Mouse (Mus musculus) embryo, embryonic 9.5 days (tissue): ENCODE measurements around the gene Trak1.

Experiments
- DNase-seq: peaks from one replicate; pipeline ENCODE4 v3.0.0-alpha.2; 2017; ENCODE audit errors: extremely low spot score

Trak1 gene

DNA sequence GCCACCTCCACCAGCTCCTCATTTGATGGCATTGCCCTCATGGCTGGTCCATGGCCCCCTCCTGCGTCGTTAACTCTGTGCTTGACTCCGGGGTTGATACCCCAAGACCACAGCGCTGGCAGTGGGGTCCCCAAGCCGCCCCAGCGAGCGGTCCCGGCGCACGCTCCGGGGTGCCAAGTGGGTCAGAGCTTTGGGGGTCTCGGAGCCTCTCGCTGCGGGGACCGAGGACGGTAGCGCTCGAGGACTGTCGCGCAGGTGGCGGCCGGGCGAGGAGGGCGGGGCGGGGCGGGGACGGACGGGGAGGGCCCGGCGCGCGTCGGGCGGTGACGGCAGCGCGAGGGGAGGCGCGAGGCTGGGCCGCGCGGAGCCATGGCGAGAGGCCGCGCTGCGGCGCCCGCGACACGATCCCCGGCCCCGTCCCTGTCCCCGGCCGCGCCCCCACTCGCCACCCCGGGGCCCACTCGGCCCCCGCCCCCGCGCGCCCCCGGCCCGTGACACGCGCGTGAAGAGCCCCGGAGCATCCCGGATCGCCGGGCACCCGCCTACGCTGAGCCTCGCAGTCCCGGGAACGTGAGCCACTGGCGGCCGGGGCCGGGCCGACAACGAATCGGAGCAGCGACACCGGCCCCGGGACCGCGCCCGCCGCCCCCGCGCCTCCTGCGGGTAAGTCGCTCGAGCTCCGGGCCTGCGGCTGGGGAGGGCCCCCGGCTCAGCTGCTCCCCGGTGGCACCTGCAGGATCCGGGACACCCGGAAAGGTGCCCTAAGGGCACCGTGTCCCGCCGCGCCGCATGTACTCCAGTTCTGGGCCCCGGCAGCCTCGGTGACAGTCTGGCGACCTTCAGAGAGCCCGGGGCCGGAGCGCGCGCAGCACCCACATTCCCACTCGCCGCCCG lies at the start of gene Trak1:
TSS of gene Trak1 (plus strand) at position 332 of the 894 bp plus-strand sequence.
- peak; percentile 71 for DNase-seq

DNA sequence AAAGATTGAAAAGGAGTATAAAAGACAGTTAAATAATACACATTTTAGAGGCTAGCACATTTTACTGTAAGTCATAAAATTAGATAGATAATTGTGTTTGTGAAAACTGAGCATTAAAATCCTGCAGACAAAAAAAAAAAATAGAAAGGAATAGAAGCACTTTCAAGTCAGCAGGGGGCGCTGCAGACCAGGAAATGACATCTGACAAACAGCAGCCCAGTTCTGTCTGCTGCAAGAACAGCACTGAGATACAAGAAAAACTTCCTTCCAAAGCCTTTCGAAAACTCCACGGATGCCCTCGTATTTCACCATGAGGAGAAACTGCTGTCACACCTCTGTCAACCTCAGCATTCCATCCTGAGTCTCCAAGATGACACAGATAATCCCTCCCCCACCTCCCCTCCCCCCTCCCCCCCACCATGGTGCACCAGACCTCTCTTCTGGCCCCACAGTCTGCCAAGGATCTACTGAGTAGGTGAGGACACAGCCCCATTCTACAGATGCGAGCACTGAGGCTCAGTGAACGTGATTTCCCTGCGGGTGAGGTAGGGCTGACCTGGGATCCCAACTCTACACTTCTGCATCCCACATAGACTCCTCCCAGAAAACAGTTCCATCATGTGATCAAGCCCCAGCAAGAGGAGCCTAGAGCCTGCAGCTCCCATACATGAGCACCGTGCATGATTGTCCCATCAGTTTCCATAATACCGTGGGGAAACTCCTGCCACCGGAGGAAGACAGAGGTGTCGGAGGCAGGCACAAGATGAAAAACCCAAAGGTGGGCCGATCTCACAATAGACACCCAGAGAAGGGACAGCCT lies 49.1 kb upstream of the Trak1 start:
- DNase-seq, result peak; percentile 80

DNA sequence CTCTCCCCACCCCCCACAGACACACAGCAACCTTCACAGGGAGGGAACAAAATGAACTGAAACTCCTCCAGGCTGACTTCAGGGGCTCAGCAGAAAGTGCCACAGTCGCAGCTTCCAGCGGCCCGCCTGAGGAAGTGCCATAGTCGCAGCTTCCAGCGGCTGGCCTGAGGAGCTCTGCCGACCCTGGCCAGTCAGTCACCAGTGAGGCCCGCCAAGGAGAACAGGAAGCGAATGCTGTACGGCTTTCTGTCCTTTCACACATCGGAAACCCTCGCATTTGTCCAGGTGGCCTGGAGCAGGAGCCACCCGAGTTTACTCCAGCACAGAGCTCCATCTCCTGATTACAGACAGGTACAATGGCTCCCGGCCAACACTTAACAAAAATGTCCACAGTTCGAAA lies 47.5 kb upstream of the Trak1 start:
- DNase-seq, result no peak

DNA sequence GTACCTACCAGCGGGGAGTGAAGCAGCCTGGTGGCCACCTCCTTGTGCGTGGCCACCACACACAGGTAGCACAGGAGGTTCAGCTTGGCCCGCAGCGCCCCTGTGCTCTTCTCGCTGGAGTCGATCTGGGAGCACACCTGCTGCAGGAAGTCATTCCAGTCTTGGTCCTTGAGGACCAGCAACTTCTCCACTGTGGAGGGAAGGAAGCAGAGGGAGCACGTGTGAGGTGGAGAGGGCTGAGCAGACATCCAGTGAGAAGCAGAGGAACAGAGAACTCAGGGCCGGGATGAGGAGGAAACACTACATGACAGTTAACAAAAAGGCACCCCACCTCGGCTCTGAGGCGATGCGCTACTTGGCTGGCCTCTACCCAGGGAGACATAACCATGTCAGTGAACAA lies 46.4 kb upstream of the Trak1 start:
- no peak for DNase-seq

DNA sequence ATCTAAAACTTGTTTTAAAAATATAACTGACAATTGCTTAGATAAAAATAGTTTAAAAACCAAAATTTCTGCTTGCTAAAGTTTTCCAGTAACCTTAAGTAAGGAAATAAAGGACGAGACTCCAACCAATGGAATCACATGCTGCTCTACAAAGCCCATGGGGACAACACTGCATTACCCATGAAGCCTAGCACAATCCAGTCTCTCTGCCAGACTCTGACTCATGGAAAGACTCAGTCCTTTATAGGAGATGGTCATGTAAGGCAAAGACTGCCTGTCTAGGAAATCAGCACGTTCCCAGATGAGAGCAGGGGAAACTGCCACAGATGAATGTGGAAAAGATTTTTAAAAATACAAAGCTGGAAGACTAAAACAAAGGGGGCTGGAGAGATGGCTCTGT lies 43.3 kb upstream of the Trak1 start:
- DNase-seq, result no peak

DNA sequence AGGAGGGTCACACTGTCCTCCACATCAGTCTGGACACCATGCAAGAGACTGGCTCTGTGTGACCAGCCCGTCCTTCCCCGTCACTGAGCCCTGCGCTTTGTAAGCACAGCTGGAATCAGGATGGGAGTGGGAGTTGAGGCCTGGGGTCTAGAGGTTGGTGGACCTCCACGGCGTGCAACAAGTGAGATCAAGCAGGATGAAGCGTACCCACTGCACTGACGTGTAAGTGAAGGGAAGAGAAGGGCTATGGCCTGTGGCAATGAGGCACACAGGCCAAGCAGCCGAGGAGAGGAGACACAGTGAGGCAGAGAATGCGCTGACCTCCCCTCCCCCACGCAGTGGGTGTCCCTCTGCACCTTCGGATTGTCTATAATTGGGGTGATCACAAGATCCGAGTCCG lies 42.5 kb upstream of the Trak1 start:
- no peak for DNase-seq

DNA sequence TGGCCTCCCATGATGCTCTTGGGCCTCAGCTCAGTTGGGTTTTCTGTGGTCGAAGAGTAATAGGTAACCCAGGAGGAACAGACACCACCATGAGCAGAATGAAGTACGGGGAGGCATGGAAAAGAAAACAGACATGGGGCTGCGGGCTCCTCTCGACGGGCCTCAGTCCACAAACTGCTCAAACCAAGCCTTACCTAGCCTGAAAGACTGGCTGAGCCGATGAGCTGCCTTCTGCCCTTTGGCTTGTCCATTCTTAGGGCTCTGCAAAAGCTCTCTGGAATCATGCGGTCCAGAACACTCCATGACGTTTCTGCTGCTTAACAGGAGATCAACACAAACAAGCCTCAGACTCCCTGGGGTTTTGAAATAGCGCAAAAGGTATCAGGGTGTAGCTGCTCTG lies 40.2 kb upstream of the Trak1 start:
- no peak for DNase-seq

DNA sequence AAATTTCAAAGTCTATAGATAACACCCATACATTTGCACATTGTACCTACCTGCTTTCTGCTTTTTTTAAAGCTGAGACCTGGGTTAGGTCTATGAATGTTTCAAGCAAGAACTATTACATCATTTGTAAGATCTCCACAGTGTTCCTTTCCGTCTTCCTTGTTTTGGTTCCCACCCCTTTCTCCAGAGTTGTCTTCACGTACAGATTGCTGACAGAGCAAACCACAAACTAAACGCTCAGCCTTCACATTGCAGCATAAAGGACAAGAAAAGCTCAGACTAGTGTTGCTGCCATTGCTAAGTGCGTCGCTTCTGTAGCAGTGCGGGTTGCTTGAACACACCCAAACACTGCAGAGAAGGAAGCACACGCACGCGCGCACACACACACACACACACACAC lies 32.0 kb upstream of the Trak1 start:
- DNase-seq, result no peak

DNA sequence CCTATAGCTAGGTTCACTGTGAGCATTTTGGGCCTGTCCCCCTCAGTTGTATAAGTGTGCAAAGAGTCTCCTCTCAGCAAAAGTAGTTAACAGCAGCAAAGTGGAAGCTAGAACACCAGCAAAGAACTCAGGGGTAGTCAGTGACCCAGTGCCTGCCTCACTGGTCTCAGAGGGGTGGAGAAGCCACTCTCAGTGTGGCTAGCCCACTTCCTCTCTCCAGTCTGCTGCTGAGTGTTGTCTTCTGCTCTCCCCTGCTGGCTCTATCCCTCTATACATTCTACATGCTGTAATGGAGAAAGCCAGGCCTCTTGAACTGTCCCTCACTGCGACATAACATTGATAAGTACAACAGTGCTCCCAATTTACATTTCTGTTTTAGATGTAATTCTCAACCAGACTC lies 26.2 kb upstream of the Trak1 start:
- DNase-seq, result no peak

DNA sequence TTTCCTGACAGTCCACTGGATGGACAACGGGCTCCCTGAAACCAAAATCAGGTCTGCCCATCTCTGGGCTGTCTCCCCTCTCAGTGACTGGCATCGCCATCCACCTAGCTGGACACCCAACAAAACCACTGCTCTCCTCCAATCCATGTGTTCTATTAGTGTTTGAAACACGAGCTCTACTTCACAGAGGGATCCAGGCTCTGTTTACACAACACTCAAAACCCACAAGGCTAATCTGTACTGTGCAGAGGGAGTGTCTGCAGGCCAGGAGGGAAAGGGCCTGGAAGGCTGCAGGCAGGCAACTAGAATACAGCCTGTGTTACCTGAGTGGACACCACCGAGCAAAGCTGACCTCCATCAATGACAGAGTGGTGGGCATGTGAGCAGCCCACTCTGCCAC lies 25.7 kb upstream of the Trak1 start:
- DNase-seq, result no peak

DNA sequence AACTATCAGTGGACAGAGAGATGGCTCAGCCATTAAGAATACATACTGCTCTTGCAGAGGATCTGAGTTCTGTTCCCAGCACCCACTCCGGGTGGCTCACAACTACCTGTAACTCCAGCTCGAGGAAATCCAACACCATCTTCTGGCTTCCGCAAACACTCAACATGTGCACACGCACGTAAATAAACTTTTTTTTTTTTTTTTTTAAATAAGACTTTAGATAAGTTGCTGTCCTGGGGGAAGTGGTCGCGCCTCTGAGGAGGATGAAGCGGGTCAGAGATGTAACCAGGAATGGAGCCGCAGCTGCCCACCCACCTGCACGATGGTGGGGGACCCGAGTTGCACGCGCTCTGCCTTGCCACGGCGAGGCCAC lies 20.6 kb upstream of the Trak1 start:
- DNase-seq, result no peak

DNA sequence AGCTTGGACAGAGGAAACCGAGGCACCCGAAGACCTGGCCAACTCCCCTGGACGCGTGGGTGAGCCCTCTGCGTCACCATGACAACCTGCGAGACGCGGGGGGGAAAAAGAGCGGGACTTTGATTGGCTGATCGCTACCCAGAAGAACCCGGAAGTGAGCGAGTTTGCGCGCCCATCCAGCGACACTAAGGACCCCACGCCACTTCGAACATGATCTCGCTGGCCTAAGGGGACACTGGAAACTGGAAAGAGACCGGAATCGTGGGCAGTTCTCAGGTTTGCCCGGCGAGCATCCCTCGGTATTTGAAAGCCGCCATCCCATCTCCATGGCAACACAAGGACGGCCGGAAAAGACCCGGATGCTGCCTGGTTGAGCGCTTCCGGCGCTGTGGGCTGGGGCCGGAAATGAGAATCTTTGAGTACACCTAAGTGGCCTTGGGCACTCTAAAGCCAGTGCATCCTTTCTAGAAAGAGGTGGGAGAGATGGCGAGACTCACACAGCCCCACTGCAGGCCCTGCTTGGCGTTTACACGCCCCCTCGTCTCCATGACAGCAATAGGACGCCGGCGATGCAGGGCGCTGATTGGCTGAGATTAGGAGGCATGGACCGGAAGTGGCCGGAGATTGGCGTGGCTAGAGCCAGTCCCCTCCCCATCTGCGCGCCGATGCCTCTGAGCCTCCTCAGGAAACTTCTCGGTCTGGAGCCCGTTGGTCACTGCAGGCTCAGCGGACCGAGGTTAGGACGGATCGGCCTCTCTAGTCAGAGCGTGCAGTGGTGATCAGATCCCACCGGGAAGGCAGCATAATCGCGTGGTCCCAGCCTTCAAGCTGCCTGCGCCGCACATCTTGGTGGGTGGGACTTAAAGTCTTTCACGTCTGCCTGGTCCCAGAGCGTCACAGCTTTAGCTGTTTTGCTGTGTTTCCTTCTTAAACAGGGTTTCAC lies 19.9 kb upstream of the Trak1 start, which contains the start of gene Ulk4:
TSS of gene Ulk4 (minus strand) at position 80 of the 943 bp plus-strand sequence.
- DNase-seq, result peak; percentile 96

DNA sequence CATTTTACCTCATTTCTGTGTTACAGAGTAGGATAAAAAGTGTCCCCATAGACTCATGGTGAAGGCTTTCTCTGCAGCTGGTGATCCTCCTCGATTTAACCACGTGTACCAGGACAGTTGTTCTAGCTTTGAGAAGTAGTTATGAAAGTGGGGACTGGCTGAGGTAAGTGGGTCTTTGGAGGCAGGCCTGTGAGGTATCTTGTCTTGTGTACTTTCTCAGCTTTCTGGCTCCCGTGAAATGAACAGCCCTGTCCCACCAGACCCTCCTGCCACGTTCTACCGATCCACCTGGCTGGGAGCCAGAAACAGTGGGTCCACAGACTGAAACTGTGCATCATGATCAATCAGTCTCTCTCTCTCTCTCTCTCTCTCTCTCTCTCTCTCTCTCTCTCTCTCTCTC lies 18.1 kb upstream of the Trak1 start:
- no peak for DNase-seq

DNA sequence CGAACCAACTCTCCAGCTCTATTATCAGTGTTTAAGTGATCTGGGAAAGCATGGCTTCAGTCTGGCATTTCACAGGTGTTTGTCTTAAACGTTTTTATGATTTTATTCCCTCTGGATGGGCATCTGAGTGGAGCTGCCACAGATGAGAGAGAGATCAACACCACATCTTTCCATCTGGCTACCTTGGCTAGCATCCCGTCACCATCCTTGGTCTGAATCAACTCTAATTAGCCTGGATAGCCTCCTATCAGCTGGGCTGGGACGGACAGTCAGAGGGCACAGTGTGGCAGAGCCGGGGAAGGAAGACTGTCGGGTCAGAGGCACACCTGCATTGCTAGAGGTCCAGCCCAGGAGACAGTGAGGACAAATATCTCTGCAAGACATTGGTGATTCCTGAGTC lies 15.4 kb upstream of the Trak1 start:
- no peak for DNase-seq

DNA sequence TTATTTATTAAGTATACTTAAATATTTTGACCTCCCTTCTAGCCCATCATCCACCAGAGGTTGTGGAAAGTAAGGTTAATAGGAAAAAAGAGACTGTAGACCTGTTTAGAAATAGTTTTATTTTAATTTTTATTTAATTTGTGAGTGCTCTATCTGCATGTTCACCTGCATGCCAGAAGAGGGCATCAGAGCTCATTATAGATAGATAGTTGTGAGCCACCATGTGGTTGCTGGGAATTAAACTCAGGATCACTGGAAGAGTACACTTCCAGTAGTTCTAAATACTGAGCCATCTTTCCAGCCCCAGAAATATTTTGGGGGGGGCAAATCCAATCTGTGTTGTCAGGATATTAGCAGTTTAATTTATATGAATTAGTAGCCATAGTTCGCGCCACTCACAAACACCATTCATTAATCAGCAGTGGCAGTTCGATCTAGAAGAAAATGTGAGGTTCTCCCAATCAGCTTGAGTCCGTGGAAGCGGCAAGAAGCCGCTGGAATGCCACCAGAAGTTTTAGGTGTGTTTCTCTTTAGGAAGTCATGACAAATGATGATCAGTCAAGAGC lies 13.6 kb upstream of the Trak1 start:
- DNase-seq, result no peak

DNA sequence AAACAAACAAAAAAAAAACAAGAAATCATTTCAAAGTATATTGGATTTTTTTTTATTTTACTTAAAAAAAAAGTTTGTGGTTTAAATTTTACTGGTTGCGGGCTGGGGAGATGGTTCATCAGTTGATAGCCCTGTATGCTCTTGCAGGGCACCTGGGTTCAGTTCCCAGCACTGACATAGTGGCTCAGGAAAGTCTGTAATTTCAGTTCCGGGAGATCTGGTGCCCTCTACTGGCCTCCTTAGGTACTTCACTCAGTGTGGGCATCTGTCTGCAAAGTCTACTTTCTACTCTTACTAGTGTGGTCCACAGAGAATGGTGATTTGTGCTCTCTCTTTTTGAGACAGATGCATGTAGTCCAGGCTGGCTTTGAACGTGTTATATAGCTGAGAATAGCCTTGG lies 12.9 kb upstream of the Trak1 start:
- DNase-seq, result no peak

DNA sequence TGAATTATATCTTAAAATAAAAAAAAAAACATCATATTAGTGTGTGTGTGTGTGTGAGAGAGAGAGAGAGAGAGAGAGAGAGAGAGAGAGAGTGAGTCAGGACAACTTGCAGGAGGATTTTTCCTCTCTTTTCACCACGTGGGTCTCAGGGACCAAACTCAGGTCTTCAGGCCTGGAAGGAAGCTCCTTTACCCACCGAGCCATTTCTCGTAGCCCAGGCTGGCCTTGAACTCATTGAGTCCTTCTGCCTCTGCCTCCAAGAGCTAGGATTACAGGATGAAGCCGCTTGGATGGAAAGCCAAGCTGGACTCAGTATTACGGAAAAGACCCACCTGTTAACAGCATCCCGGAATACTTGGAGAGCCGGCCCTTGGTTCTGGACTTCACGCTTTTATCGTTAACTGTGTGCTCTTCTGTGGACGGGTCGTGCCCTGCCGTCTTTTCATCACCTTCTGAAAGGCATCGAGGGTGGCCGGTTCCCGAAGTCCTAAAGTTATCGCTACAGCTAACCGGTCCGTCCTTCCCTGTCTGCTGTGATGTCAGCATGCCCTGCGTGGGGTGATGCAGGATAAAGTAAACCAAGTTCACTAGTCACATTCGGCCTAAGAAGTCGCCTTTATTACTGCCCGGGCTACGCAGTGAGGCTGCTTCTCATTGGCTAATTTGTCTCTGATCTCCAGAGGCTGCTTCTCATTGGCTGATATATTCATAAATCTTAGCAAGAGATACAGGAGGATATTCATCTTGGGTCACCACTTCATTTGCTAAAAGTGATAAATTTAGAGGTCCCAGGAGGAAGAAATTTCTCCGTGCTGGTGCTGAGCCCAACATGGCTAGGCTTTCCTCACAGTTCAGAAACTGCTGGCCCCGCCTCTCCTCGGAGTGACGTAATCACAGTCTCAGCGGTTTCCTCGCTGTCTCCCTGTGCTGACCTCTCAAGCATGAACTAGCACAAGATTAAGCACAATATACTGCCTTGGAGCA lies 11.7 kb upstream of the Trak1 start:
- peak; percentile 74 for DNase-seq

DNA sequence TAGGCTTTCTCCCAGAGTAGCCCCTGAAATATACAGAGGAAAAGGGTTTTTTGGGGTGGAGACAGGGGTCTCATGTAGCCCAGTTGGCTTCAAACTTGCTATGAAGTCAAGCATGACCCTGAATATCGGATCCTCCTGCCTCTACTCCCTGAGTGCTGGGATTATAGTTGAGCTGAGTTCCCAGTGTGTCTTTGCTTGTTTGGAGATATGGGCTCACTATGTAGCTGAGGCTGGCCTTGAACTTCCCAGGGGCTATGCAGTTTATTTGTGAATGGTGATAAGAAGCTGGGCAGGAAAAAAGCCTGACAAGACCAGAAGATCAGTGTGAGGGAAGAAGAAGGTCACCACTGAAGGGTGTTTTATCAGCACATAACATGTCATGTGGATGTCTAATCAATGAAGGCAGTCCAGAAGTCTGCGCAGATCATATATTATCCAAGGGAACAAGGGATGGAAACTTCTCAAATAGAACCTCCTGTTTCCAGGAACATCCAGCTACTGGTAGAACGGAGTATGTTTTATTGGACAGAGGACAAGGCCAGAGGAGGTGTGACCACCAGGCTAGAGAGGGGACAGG lies 10.9 kb upstream of the Trak1 start:
- DNase-seq, result no peak

DNA sequence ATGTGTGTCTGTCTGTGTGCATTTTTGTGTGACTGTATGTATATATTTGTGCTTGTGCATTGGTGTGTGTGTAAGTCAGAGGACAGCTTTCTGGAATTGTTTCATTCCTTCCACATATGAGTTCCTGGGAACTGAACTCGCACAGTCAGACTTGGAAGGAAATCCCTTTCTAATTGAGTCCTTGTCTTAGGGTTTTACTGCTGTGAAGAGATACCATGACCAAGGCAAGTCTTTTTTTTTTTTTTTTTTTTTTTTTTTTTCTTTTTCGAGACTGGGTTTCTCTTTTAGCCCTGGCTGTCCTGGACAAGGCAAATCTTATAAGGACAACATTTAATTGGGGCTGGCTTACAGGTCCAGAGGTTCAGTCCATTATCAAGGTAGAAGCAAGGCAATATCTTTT lies 6.0 kb upstream of the Trak1 start:
- no peak for DNase-seq

DNA sequence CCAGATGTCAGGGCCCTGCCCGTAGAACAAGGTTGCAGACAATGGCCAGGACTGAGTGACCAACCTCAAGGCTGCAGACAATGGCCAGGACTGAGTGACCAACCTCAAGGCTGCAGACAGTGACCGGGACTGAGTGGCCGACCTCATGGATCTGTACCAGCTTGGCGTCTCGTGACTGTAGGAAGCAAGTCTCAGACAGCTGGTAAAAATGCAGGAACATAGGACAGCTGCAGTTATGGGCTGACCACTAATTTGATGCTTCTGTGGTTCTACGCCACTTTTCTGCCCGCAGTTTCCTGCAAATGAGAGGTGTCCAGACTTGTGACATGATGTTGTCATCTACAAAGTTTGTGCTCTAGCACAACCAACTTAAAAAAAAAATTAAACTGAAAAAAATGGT lies 4.1 kb upstream of the Trak1 start:
- no peak for DNase-seq
